Mouse (Mus musculus): ENCODE data around the gene Dmrtc2. TPM values are rescaled to one million over a fixed set of nuclear protein-coding genes. Genes with fewer than 3 reads are reported as not detected.
A peak's percentile ranks its signal among the peaks of the same experiment; 100 is the strongest.

The Dmrtc2 gene
- total and polyA plus RNA-seq, 3 experiments = not detected

DNA sequence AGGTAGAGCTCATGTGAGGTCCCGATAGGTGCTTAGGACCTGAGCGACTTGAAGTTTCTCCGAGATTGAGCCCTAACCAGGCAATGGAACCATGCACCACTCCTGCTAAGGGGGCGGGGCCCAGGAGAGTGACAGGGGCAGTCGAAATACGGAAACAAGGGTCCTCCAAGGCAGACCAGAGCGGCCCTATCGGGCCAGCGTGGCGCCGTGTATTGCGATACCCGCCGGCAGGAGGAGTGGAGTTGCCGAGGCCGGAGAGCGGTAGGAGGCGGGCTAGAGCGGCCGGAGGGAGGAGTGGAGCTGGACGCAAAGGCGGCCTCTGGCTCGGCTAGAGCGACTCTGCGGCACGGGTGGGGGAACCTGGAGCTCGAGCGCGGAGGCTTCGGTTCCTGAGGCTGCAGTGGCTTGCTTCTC, 34.2 kb downstream of the Dmrtc2 start:
- no peaks in the 10 kb centered on the region for H3K9me3 ChIP-seq (replicated peaks; ENCODE audit: insufficient read depth, low read length)
- H3K27me3 ChIP-seq (ENCODE audit: control insufficient read depth in 1 of 2, insufficient read depth in 2 of 2, low read length in 2 of 2) = no peaks in the 10 kb centered on the region
- peaks cover 28% of the 10 kb centered on the region for H3K79me2 ChIP-seq (ENCODE audit: control insufficient read depth, insufficient read depth, low read length, poor library complexity)
- H3K4me1 ChIP-seq (ENCODE audit: control insufficient read depth in 1 of 2, insufficient read depth in 2 of 2, low read length in 2 of 2) = peaks cover 0 to 37% of the 10 kb centered on the region in 2 experiments; a peak in 2 of 4 replicates
- peak overlapping the region; percentile 97 for H3K9ac ChIP-seq (ENCODE audit: control insufficient read depth, low read depth, low read length, poor library complexity, severe bottlenecking)
- peaks cover 0 to 23% of the 10 kb centered on the region in 2 experiments for H3K36me3 ChIP-seq (ENCODE audit: control insufficient read depth in 1 of 2, insufficient read depth in 2 of 2, low read length in 2 of 2)
- peak overlapping the region; percentile 99 for H3K27ac ChIP-seq (ENCODE audit: control insufficient read depth, low read depth, low read length)
- H3K4me3 ChIP-seq (ENCODE audit: control insufficient read depth in 1 of 2, insufficient read depth in 1 of 2, low read depth in 2 of 2, low read length in 2 of 2) = peak overlapping the region; percentile 79 to 92
- peak; percentile 99 for DNase-seq (ENCODE audit: low read depth, low spot score)
- TF ChIP-seq USF1 (IDR thresholded peaks at IDR 0.05; ENCODE audit: low read depth, low read length) = no peak; the same call in 1 of the 2 replicates
- TF ChIP-seq TBP (IDR thresholded peaks at IDR 0.05; ENCODE audit: low read depth, low read length) = peak; percentile 83
- peak; percentile 38; the same call in 1 of the 2 replicates for TF ChIP-seq E2F4 (IDR thresholded peaks at IDR 0.05; ENCODE audit: borderline replicate concordance, low read depth, low read length)
- no peak; the same call in 1 of the 2 replicates for TF ChIP-seq SMC3 (IDR thresholded peaks at IDR 0.05; ENCODE audit: low read depth, low read length)
- TF ChIP-seq TAL1 (IDR thresholded peaks at IDR 0.05; ENCODE audit: low read length) = no peak
- no peak for TF ChIP-seq BHLHE40 (IDR thresholded peaks at IDR 0.05; ENCODE audit: borderline replicate concordance, low read depth, low read length)
- no peak; the same call in none of the 2 replicates for TF ChIP-seq TCF12 (IDR thresholded peaks at IDR 0.05; ENCODE audit: low read depth, low read length)
- TF ChIP-seq POLR2AphosphoS5 (IDR thresholded peaks at IDR 0.05; ENCODE audit: borderline replicate concordance, low read depth, low read length) = no peak
- TF ChIP-seq MAFK (IDR thresholded peaks at IDR 0.05; ENCODE audit: borderline replicate concordance, low read depth, low read length) = no peak
- peak; percentile 19; the same call in 1 of the 2 replicates for TF ChIP-seq GATA1 (IDR thresholded peaks at IDR 0.05; ENCODE audit: low read depth, low read length)
- TF ChIP-seq MYC (IDR thresholded peaks at IDR 0.05; ENCODE audit: low read depth, low read length) = peak; percentile 92
- TF ChIP-seq NRF1 (IDR thresholded peaks at IDR 0.05; ENCODE audit: insufficient read depth, low read depth, low read length, poor library complexity, severe bottlenecking) = no peak; the same call in 1 of the 2 replicates
- peak; percentile 98 for TF ChIP-seq ELF1 (IDR thresholded peaks at IDR 0.05; ENCODE audit: low read depth, low read length)
- no peak for TF ChIP-seq JUND (IDR thresholded peaks at IDR 0.05; ENCODE audit: low read depth, low read length)
- no peak for TF ChIP-seq RAD21 (IDR thresholded peaks at IDR 0.05; ENCODE audit: low read depth, low read length)
- peak; percentile 98 for TF ChIP-seq SIN3A (IDR thresholded peaks at IDR 0.05; ENCODE audit: low read length)
- peak in 1 of 2 experiments; percentile 38; a peak in 2 of 4 replicates for TF ChIP-seq EP300 (IDR thresholded peaks at IDR 0.05; ENCODE audit: low read depth in 1 of 2, low read length in 2 of 2)
- TF ChIP-seq USF2 (IDR thresholded peaks at IDR 0.05; ENCODE audit: borderline replicate concordance in 1 of 2, insufficient read depth in 1 of 2, low read depth in 1 of 2, low read length in 2 of 2) = no peak
- TF ChIP-seq POLR2AphosphoS2 (IDR thresholded peaks at IDR 0.05; ENCODE audit: low read length) = 0 out of 2 replicates have a peak, but pooled peaks have one; percentile 22
- TF ChIP-seq CHD2 (IDR thresholded peaks at IDR 0.05; ENCODE audit: low read length) = no peak
- no peak for TF ChIP-seq ZC3H11A (IDR thresholded peaks at IDR 0.05; ENCODE audit: low read depth, low read length)
- TF ChIP-seq UBTF (IDR thresholded peaks at IDR 0.05; ENCODE audit: borderline replicate concordance, insufficient read depth, low read depth, low read length) = no peak
- TF ChIP-seq KAT2A (conservative IDR thresholded peaks at IDR 0.05; ENCODE audit: low read depth, low read length) = peak; percentile 65; the same call in 1 of the 2 replicates
- peak; percentile 95 for TF ChIP-seq HCFC1 (IDR thresholded peaks at IDR 0.05; ENCODE audit: low read depth, low read length)
- TF ChIP-seq CTCF (IDR thresholded peaks at IDR 0.05 in 2 of 3, conservative IDR thresholded peaks at IDR 0.05 in 1 of 3; ENCODE audit: control insufficient read depth in 1 of 3, insufficient read depth in 1 of 3, low read depth in 2 of 3, low read length in 3 of 3, poor library complexity in 1 of 3, severe bottlenecking in 1 of 3) = no peak
- TF ChIP-seq RCOR1 (IDR thresholded peaks at IDR 0.05; ENCODE audit: low read depth, low read length) = no peak
- peak; percentile 11 to 77; a peak in 2 of 4 replicates for TF ChIP-seq POLR2A (IDR thresholded peaks at IDR 0.05; ENCODE audit: control insufficient read depth in 1 of 2, insufficient read depth in 1 of 2, low read depth in 1 of 2, low read length in 2 of 2, poor library complexity in 1 of 2)
- TF ChIP-seq ZMIZ1 (IDR thresholded peaks at IDR 0.05; ENCODE audit: low read depth, low read length) = no peak; the same call in 1 of the 2 replicates
- peak; percentile 87; the same call in 1 of the 2 replicates for TF ChIP-seq GABPA (IDR thresholded peaks at IDR 0.05; ENCODE audit: low read depth, low read length)
- no peak for TF ChIP-seq CHD1 (IDR thresholded peaks at IDR 0.05; ENCODE audit: low read depth, low read length)
- no peak for TF ChIP-seq ZNF384 (IDR thresholded peaks at IDR 0.05; ENCODE audit: low read depth, low read length)
- TF ChIP-seq NELFE (IDR thresholded peaks at IDR 0.05; ENCODE audit: low read depth, low read length) = peak; percentile 59
- no peak; the same call in 1 of the 2 replicates for TF ChIP-seq MYB (IDR thresholded peaks at IDR 0.05; ENCODE audit: low read depth, low read length)
- peak; percentile 98 for TF ChIP-seq MXI1 (IDR thresholded peaks at IDR 0.05; ENCODE audit: low read depth, low read length)
- TF ChIP-seq MAX (IDR thresholded peaks at IDR 0.05; ENCODE audit: low read length) = peak; percentile 90
- no peak for TF ChIP-seq MEF2A (IDR thresholded peaks at IDR 0.05; ENCODE audit: extremely low read depth, insufficient replicate concordance, low read depth, low read length, poor library complexity, severe bottlenecking)
- TF ChIP-seq ETS1 (IDR thresholded peaks at IDR 0.05; ENCODE audit: low read depth, low read length) = peak; percentile 62

All from MEL (cell line).